Mouse (Mus musculus) MEL (cell line): ENCODE data around the gene Trim47.

Source experiments
- CTCF ChIP-seq, 3 experiments: IDR thresholded peaks in 2 of 3; conservative IDR thresholded peaks in 1 of 3; 2 replicates each; pipeline ENCODE4 v1.5.1; 2011 to 2012; ENCODE audit warnings: low read length in 3 of 3, low read depth in 2 of 3, mild to moderate bottlenecking in 2 of 3, improper control_type of control experiment in 1 of 3, inconsistent platforms in 1 of 3, mixed read lengths in 1 of 3, moderate library complexity in 1 of 3; ENCODE audit not compliant: control insufficient read depth in 1 of 3, insufficient read depth in 1 of 3, poor library complexity in 1 of 3, severe bottlenecking in 1 of 3
- EP300 ChIP-seq, 2 experiments: IDR thresholded peaks; 2 replicates each; pipeline ENCODE4 v1.6.1; 2011; ENCODE audit warnings: improper control_type of control experiment in 2 of 2, low read length in 2 of 2, low read depth in 1 of 2, mild to moderate bottlenecking in 1 of 2
- MAX ChIP-seq: IDR thresholded peaks from 2 replicates; pipeline ENCODE4 v1.6.1; 2011; ENCODE audit warnings: low read length, improper control_type of control experiment
- MEF2A ChIP-seq: IDR thresholded peaks from 2 replicates; pipeline ENCODE4 v1.6.1; 2014; ENCODE audit warnings: low read depth, mild to moderate bottlenecking, inconsistent platforms, low read length, improper control_type of control experiment; ENCODE audit not compliant: poor library complexity, insufficient replicate concordance, severe bottlenecking; ENCODE audit errors: extremely low read depth
- POLR2A ChIP-seq, 2 experiments: IDR thresholded peaks; 2 replicates each; pipeline ENCODE4 v1.6.1; 2011 to 2012; ENCODE audit warnings: low read length in 2 of 2, mild to moderate bottlenecking in 2 of 2, control low read depth in 1 of 2, improper control_type of control experiment in 1 of 2, low read depth in 1 of 2, moderate library complexity in 1 of 2; ENCODE audit not compliant: control insufficient read depth in 1 of 2, insufficient read depth in 1 of 2, poor library complexity in 1 of 2
- POLR2AphosphoS5 ChIP-seq: IDR thresholded peaks from 2 replicates; pipeline ENCODE4 v1.6.1; 2012; ENCODE audit warnings: low read depth, borderline replicate concordance, mild to moderate bottlenecking, inconsistent platforms, low read length, moderate library complexity, mixed read lengths
- RCOR1 ChIP-seq: IDR thresholded peaks from 2 replicates; pipeline ENCODE4 v1.6.1; 2012; ENCODE audit warnings: low read depth, mild to moderate bottlenecking, inconsistent platforms, low read length, improper control_type of control experiment
- SIN3A ChIP-seq: IDR thresholded peaks from 2 replicates; pipeline ENCODE4 v1.6.1; 2012; ENCODE audit warnings: low read length, improper control_type of control experiment, inconsistent platforms
- SMC3 ChIP-seq: IDR thresholded peaks from 2 replicates; pipeline ENCODE4 v1.6.1; 2011; ENCODE audit warnings: low read depth, low read length, improper control_type of control experiment
- UBTF ChIP-seq: IDR thresholded peaks from 2 replicates; pipeline ENCODE4 v1.6.1; 2012; ENCODE audit warnings: low read depth, mild to moderate bottlenecking, inconsistent platforms, low read length, improper control_type of control experiment, moderate library complexity, borderline replicate concordance; ENCODE audit not compliant: insufficient read depth
- USF1 ChIP-seq: IDR thresholded peaks from 2 replicates; pipeline ENCODE4 v1.6.1; 2014; ENCODE audit warnings: low read depth, mild to moderate bottlenecking, inconsistent platforms, low read length, improper control_type of control experiment, moderate library complexity
- USF2 ChIP-seq, 2 experiments: IDR thresholded peaks; 2 replicates each; pipeline ENCODE4 v1.6.1; 2011 to 2012; ENCODE audit warnings: improper control_type of control experiment in 2 of 2, low read length in 2 of 2, borderline replicate concordance in 1 of 2, inconsistent platforms in 1 of 2, low read depth in 1 of 2, mild to moderate bottlenecking in 1 of 2; ENCODE audit not compliant: insufficient read depth in 1 of 2
- ZNF384 ChIP-seq: IDR thresholded peaks from 2 replicates; pipeline ENCODE4 v1.6.1; 2012; ENCODE audit warnings: low read depth, mild to moderate bottlenecking, inconsistent platforms, low read length, improper control_type of control experiment

GRCm38 (mm10) chr11:116150960-116151359 lies 23.9 kb upstream of the Trim47 start:
- TF ChIP-seq ZNF384 (no peak), MEF2A (no peak), CTCF (IDR thresholded peaks at IDR 0.05 in 2 of 3, conservative IDR thresholded peaks at IDR 0.05 in 1 of 3; ENCODE audit: control insufficient read depth in 1 of 3, insufficient read depth in 1 of 3, low read depth in 2 of 3, low read length in 3 of 3, poor library complexity in 1 of 3, severe bottlenecking in 1 of 3) (no peak), EP300 (IDR thresholded peaks at IDR 0.05; ENCODE audit: low read depth in 1 of 2, low read length in 2 of 2) (no peak), UBTF (no peak), POLR2A (IDR thresholded peaks at IDR 0.05; ENCODE audit: control insufficient read depth in 1 of 2, insufficient read depth in 1 of 2, low read depth in 1 of 2, low read length in 2 of 2, poor library complexity in 1 of 2) (no peak), SMC3 (no peak), USF1 (no peak), SIN3A (no peak), USF2 (IDR thresholded peaks at IDR 0.05; ENCODE audit: borderline replicate concordance in 1 of 2, insufficient read depth in 1 of 2, low read depth in 1 of 2, low read length in 2 of 2) (no peak), POLR2AphosphoS5 (no peak), MAX (no peak), RCOR1 (no peak)
